Comparison of ENCODE assay signal across 8 mouse cellular contexts in genomic region chr3:89159616-89160344, GRCm38 (mm10). TPM values are rescaled to one million over a fixed set of nuclear protein-coding genes. Genes with fewer than 3 reads are reported as not detected.
DNase-seq lines count a peak whose midpoint lies in the region; ATAC-seq and TF ChIP-seq lines count a peak whose summit lies in the region.

Hcn3 (minus strand) TSS chr3:89160196.

- no peaks in the 10 kb centered on the region for H3K9me3 ChIP-seq in intestine, postnatal 0 days (ENCODE audit: control insufficient read depth)
- H3K9me3 ChIP-seq in liver, embryonic 13.5 days (replicated peaks), result no peaks in the 10 kb centered on the region

- no peaks in the 10 kb centered on the region; the same call in 1 of the 2 replicates for H3K27me3 ChIP-seq in intestine, postnatal 0 days (replicated peaks; ENCODE audit: control insufficient read depth, insufficient read depth, low read length)
- H3K27me3 ChIP-seq in liver, embryonic 13.5 days, result peaks cover 35% of the 10 kb centered on the region

- ATAC-seq in intestine, postnatal 0 days, result peak; percentile 38; the same call in 1 of the 2 replicates
- ATAC-seq in liver, embryonic 13.5 days (ENCODE audit: low read depth), result peak; percentile 35

- peak; percentile 42 for DNase-seq in ovary, adult 18-20 months (ENCODE audit: low spot score)
- DNase-seq in ovary, postnatal 10 days (ENCODE audit: low spot score), result no peak
- DNase-seq in cerebellum, adult 18-20 months, result peak; percentile 60 to 70
- DNase-seq in frontal cortex, adult 2 months (ENCODE audit: extremely low spot score in 1 of 2, low spot score in 1 of 2), result peak in 1 of 2 experiments; percentile 57
- peak; percentile 61 for DNase-seq in liver, embryonic 13.5 days
- peak; percentile 76 for DNase-seq in neural tube, embryonic 10.5 days (ENCODE audit: extremely low spot score, low spot score)
- peak; percentile 83 for DNase-seq in testis, postnatal 10 days (ENCODE audit: low spot score)

- peak within 1 kb of the TSS; percentile 99 for H3K4me2 ChIP-seq in intestine, postnatal 0 days (replicated peaks; ENCODE audit: low read depth)
- H3K4me2 ChIP-seq in liver, embryonic 13.5 days, result peak within 1 kb of the TSS; percentile 99

- TF ChIP-seq CTCF in intestine, postnatal 0 days (IDR thresholded peaks at IDR 0.05; ENCODE audit: low read depth), result peak; percentile 86

- H3K4me1 ChIP-seq in intestine, postnatal 0 days (replicated peaks; ENCODE audit: control insufficient read depth, insufficient read depth, low read length), result no peaks in the 10 kb centered on the region
- H3K4me1 ChIP-seq in liver, embryonic 13.5 days (replicated peaks), result peaks cover 31% of the 10 kb centered on the region

- H3K27ac ChIP-seq in intestine, postnatal 0 days (ENCODE audit: low read depth, low read length), result no peak within 1 kb of the TSS
- H3K27ac ChIP-seq in liver, embryonic 13.5 days, result no peak within 1 kb of the TSS

- under 1% methylated on average over 55 of the region's 66 CpGs for WGBS in intestine, postnatal 0 days
- WGBS in liver, embryonic 13.5 days (ENCODE audit: insufficient replicate concordance), result under 1% methylated on average over 66 of the region's 66 CpGs

- H3K4me3 ChIP-seq in intestine, postnatal 0 days (ENCODE audit: low read depth, low read length), result peak within 1 kb of the TSS; percentile 54
- H3K4me3 ChIP-seq in liver, embryonic 13.5 days (replicated peaks), result peak within 1 kb of the TSS; percentile 68

- 0 out of 2 replicates have a peak within 1 kb of the TSS, but pooled peaks have one; percentile 22 for H3K9ac ChIP-seq in intestine, postnatal 0 days (ENCODE audit: low read depth, low read length)
- peak within 1 kb of the TSS; percentile 70 for H3K9ac ChIP-seq in liver, embryonic 13.5 days

- no peaks in the 10 kb centered on the region for H3K36me3 ChIP-seq in intestine, postnatal 0 days (ENCODE audit: control insufficient read depth, insufficient read depth)
- H3K36me3 ChIP-seq in liver, embryonic 13.5 days, result no peaks in the 10 kb centered on the region

RNA-seq across cellular contexts. Expression of gene Hcn3, which starts in this region (rescaled TPM):
- polyA plus RNA-seq in frontal cortex, adult 2 months (2012; rRNA removed), result 33.3 and 36.8 TPM in 2 replicates
- polyA plus RNA-seq in intestine, postnatal 0 days (2015; fragmentation: Nextera tagmentation; extraction: Ambion mirVana), result 1.1 TPM in 2 replicates
- 0.75 and 0.78 TPM in 2 replicates for polyA plus RNA-seq in liver, embryonic 13.5 days (2015; fragmentation: Nextera tagmentation; extraction: Ambion mirVana)

Comparison
In these comparisons a context has a peak if more than half of its experiments do, and no peak if none do; other contexts are left out.
1. RNA of gene Hcn3 (polyA plus RNA-seq): 33.3 to 36.8 TPM in frontal cortex, adult 2 months; 1.1 TPM in intestine, postnatal 0 days and 0.75 to 0.78 TPM in liver, embryonic 13.5 days; every median in the first group is over 10 times any median in the second.
2. Peak in DNase-seq, ATAC-seq, H3K4me3 ChIP-seq, H3K9ac ChIP-seq and H3K4me2 ChIP-seq in liver, embryonic 13.5 days; RNA of the gene not detected or under 1 TPM.